Mouse (Mus musculus): ENCODE measurements around the gene Slc43a3.
"Not testable (repeated sequence)": the region's sequence is repeated elsewhere in the genome, so short reads cannot be mapped to it uniquely, and the experiment has no call there.

Gene Slc43a3

GRCm38 (mm10) chr2:84936474-84937429 is at the start of gene Slc43a3:
Gene Slc43a3, plus strand, starts transcription at chr2:84936579.
- DNase-seq (ENCODE audit: low read depth, low spot score): peak; percentile 60

GRCm38 (mm10) chr2:84886821-84887281 is 49.5 kb upstream of the Slc43a3 start:
- no peak for DNase-seq (ENCODE audit: low read depth, low spot score)

GRCm38 (mm10) chr2:84887411-84888271 is 48.7 kb upstream of the Slc43a3 start:
- peak; percentile 50 for DNase-seq (ENCODE audit: low read depth, low spot score)

- DNase-seq (ENCODE audit: low read depth, low spot score): peak; percentile 67
Observed at GRCm38 (mm10) chr2:84888657-84889315, 47.6 kb upstream of the Slc43a3 start.

GRCm38 (mm10) chr2:84889316-84890044 is 46.9 kb upstream of the Slc43a3 start:
- DNase-seq (ENCODE audit: low read depth, low spot score): no peak

GRCm38 (mm10) chr2:84890045-84890340 is 46.4 kb upstream of the Slc43a3 start:
- DNase-seq (ENCODE audit: low read depth, low spot score): peak; percentile 64

GRCm38 (mm10) chr2:84893359-84893758 is 43.0 kb upstream of the Slc43a3 start:
- DNase-seq (ENCODE audit: low read depth, low spot score): no peak

- no peak for DNase-seq (ENCODE audit: low read depth, low spot score)
Observed at GRCm38 (mm10) chr2:84895495-84896198, 40.7 kb upstream of the Slc43a3 start.

- DNase-seq (ENCODE audit: low read depth, low spot score): not testable (repeated sequence)
Observed at GRCm38 (mm10) chr2:84896686-84897085, 39.7 kb upstream of the Slc43a3 start.

GRCm38 (mm10) chr2:84912722-84913121 is 23.7 kb upstream of the Slc43a3 start:
- DNase-seq (ENCODE audit: low read depth, low spot score): no peak

- DNase-seq (ENCODE audit: low read depth, low spot score): no peak
Observed at GRCm38 (mm10) chr2:84913881-84914280, 22.5 kb upstream of the Slc43a3 start.

- no peak for DNase-seq (ENCODE audit: low read depth, low spot score)
Observed at GRCm38 (mm10) chr2:84915330-84915729, 21.0 kb upstream of the Slc43a3 start.

- no peak for DNase-seq (ENCODE audit: low read depth, low spot score)
Observed at GRCm38 (mm10) chr2:84916548-84917320, 19.6 kb upstream of the Slc43a3 start.

- no peak for DNase-seq (ENCODE audit: low read depth, low spot score)
Observed at GRCm38 (mm10) chr2:84918188-84918587, 18.2 kb upstream of the Slc43a3 start.

- DNase-seq (ENCODE audit: low read depth, low spot score): no peak
Observed at GRCm38 (mm10) chr2:84919601-84920108, 16.7 kb upstream of the Slc43a3 start.

GRCm38 (mm10) chr2:84930186-84930585 is 6.2 kb upstream of the Slc43a3 start:
- DNase-seq (ENCODE audit: low read depth, low spot score): no peak

GRCm38 (mm10) chr2:84933992-84934648 is 2.3 kb upstream of the Slc43a3 start:
- DNase-seq (ENCODE audit: low read depth, low spot score): no peak

GRCm38 (mm10) chr2:84934649-84935007 is 1.8 kb upstream of the Slc43a3 start:
- no peak for DNase-seq (ENCODE audit: low read depth, low spot score)

- DNase-seq (ENCODE audit: low read depth, low spot score): no peak
Observed at GRCm38 (mm10) chr2:84935065-84935464, 1.3 kb upstream of the Slc43a3 start.

All from CD4-positive helper T cell, adult 2 months (primary cell).